Mouse (Mus musculus): ENCODE results near the gene Pvr. TPM values are rescaled to one million over a fixed set of nuclear protein-coding genes. Genes with fewer than 3 reads are reported as not detected.

Gene Pvr
- total and polyA plus RNA-seq, 2 experiments, result 5.1 to 6.8 TPM

GRCm38 (mm10) chr7:19910421-19911291, 10.3 kb downstream of the Pvr start:
- 50% methylated on average over 21 of the region's 21 CpGs for whole genome bisulfite sequencing
- peaks cover 12% of the 10 kb centered on the region; the same call in 1 of the 2 replicates for H3K36me3 ChIP-seq (ENCODE audit: control insufficient read depth, insufficient read depth, low read length)
- DNase-seq (ENCODE audit: extremely low read depth, low read depth, low spot score), result peak; percentile 49

GRCm38 (mm10) chr7:19889881-19890280, 31.1 kb downstream of the Pvr start:
- DNase-seq (ENCODE audit: extremely low read depth, low read depth, low spot score), result peak; percentile 38
- WGBS, result 58% methylated on average over 8 of the region's 8 CpGs
- no peaks in the 10 kb centered on the region for H3K27me3 ChIP-seq (ENCODE audit: control insufficient read depth, insufficient read depth, low read length)
- TF ChIP-seq CTCF (IDR thresholded peaks at IDR 0.05; ENCODE audit: low read depth, low read length) (peak; percentile 91), POLR2A (IDR thresholded peaks at IDR 0.05; ENCODE audit: extremely low read depth, insufficient read depth, low read length) (no peak)
- H3K9ac ChIP-seq (ENCODE audit: low read depth, low read length), result no peak overlapping the region
- H3K36me3 ChIP-seq (ENCODE audit: control insufficient read depth, insufficient read depth, low read length), result no peaks in the 10 kb centered on the region
- no peak overlapping the region for H3K4me3 ChIP-seq (ENCODE audit: insufficient read depth, low read depth, low read length)
- H3K4me1 ChIP-seq (ENCODE audit: control insufficient read depth, insufficient read depth, low read length), result no peaks in the 10 kb centered on the region
- H3K27ac ChIP-seq (replicated peaks; ENCODE audit: insufficient read depth, low read depth, low read length), result no peak overlapping the region
- H3K79me2 ChIP-seq (ENCODE audit: control insufficient read depth, insufficient read depth, low read length), result no peaks in the 10 kb centered on the region

More at GRCm38 (mm10) chr7:19910421-19911291, 10.3 kb downstream of the Pvr start:
- H3K4me1 ChIP-seq (ENCODE audit: control insufficient read depth, insufficient read depth, low read length), result no peaks in the 10 kb centered on the region
- H3K79me2 ChIP-seq (ENCODE audit: control insufficient read depth, insufficient read depth, low read length), result no peaks in the 10 kb centered on the region
- no peak overlapping the region for H3K4me3 ChIP-seq (ENCODE audit: insufficient read depth, low read depth, low read length)
- TF ChIP-seq CTCF (IDR thresholded peaks at IDR 0.05; ENCODE audit: low read depth, low read length) (peak; percentile 95), POLR2A (IDR thresholded peaks at IDR 0.05; ENCODE audit: extremely low read depth, insufficient read depth, low read length) (no peak)
- no peak overlapping the region for H3K27ac ChIP-seq (replicated peaks; ENCODE audit: insufficient read depth, low read depth, low read length)
- no peak overlapping the region for H3K9ac ChIP-seq (ENCODE audit: low read depth, low read length)
- H3K27me3 ChIP-seq (ENCODE audit: control insufficient read depth, insufficient read depth, low read length), result no peaks in the 10 kb centered on the region

- no peak for TF ChIP-seq POLR2A (IDR thresholded peaks at IDR 0.05; ENCODE audit: extremely low read depth, insufficient read depth, low read length)
- TF ChIP-seq CTCF (IDR thresholded peaks at IDR 0.05; ENCODE audit: low read depth, low read length), result no peak
- no peaks in the 10 kb centered on the region for H3K4me1 ChIP-seq (ENCODE audit: control insufficient read depth, insufficient read depth, low read length)
- DNase-seq (ENCODE audit: extremely low read depth, low read depth, low spot score), result no peak
- no peak within 1 kb of the TSS for H3K27ac ChIP-seq (replicated peaks; ENCODE audit: insufficient read depth, low read depth, low read length)
- H3K79me2 ChIP-seq (ENCODE audit: control insufficient read depth, insufficient read depth, low read length), result no peaks in the 10 kb centered on the region
- H3K9ac ChIP-seq (ENCODE audit: low read depth, low read length), result no peak within 1 kb of the TSS
- H3K36me3 ChIP-seq (ENCODE audit: control insufficient read depth, insufficient read depth, low read length), result no peaks in the 10 kb centered on the region
- WGBS, result 65% methylated on average over 7 of the region's 7 CpGs
- no peaks in the 10 kb centered on the region for H3K27me3 ChIP-seq (ENCODE audit: control insufficient read depth, insufficient read depth, low read length)
- no peak within 1 kb of the TSS for H3K4me3 ChIP-seq (ENCODE audit: insufficient read depth, low read depth, low read length)
Measured at GRCm38 (mm10) chr7:19887849-19888248, 33.1 kb downstream of the Pvr start, which contains the start of gene Ceacam19. Gene Ceacam19 (minus strand): TSS chr7:19887965.

GRCm38 (mm10) chr7:19880754-19881153, 40.2 kb downstream of the Pvr start:
- Histone ChIP-seq H3K4me1 (ENCODE audit: control insufficient read depth, insufficient read depth, low read length) (peaks cover 4% of the 10 kb centered on the region), H3K9ac (ENCODE audit: low read depth, low read length) (no peak overlapping the region), H3K79me2 (ENCODE audit: control insufficient read depth, insufficient read depth, low read length) (no peaks in the 10 kb centered on the region), H3K36me3 (ENCODE audit: control insufficient read depth, insufficient read depth, low read length) (no peaks in the 10 kb centered on the region), H3K4me3 (ENCODE audit: insufficient read depth, low read depth, low read length) (no peak overlapping the region), H3K27ac (replicated peaks; ENCODE audit: insufficient read depth, low read depth, low read length) (no peak overlapping the region), H3K27me3 (ENCODE audit: control insufficient read depth, insufficient read depth, low read length) (no peaks in the 10 kb centered on the region)
- 77% methylated on average over 8 of the region's 8 CpGs for WGBS
- peak; percentile 12; the same call in 1 of the 2 replicates for TF ChIP-seq CTCF (IDR thresholded peaks at IDR 0.05; ENCODE audit: low read depth, low read length)
- no peak for TF ChIP-seq POLR2A (IDR thresholded peaks at IDR 0.05; ENCODE audit: extremely low read depth, insufficient read depth, low read length)
- DNase-seq (ENCODE audit: extremely low read depth, low read depth, low spot score), result no peak

DNA sequence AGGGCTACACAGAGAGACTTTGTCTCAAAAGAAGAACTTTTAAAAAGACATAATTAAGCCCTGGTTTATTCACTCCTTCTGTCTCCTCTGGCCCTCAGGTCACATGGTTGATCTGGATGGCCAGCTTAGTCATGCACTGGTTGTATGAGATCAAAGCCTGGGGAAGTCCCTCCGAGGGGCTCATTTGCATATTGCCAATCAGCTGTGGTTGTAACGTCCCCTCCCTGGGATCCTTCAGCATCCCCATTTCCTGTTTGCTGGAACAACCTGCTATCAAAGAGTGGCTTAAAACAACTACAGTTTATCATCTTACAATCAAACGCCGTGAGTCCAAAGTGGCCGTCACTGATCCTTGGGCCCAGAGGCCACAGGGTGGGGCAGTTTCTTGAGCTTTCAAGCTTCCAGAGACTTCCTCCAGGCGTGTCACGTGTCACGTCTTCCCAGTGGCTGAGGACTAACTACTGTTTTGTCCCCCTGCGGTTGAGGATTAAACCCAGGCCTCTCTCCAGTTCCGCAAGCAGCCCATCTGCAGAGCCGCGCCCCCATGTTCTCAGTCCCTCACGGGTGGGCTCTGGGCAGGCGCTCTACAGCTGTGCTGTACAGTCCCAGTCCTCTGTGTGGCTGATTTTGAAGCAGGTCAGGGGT, 44.1 kb downstream of the Pvr start:
- Histone ChIP-seq H3K4me1 (ENCODE audit: control insufficient read depth, insufficient read depth, low read length) (peaks cover 4% of the 10 kb centered on the region), H3K9ac (ENCODE audit: low read depth, low read length) (no peak overlapping the region), H3K4me3 (ENCODE audit: insufficient read depth, low read depth, low read length) (no peak overlapping the region), H3K79me2 (ENCODE audit: control insufficient read depth, insufficient read depth, low read length) (no peaks in the 10 kb centered on the region), H3K36me3 (ENCODE audit: control insufficient read depth, insufficient read depth, low read length) (no peaks in the 10 kb centered on the region), H3K27ac (replicated peaks; ENCODE audit: insufficient read depth, low read depth, low read length) (no peak overlapping the region), H3K27me3 (ENCODE audit: control insufficient read depth, insufficient read depth, low read length) (no peaks in the 10 kb centered on the region)
- TF ChIP-seq CTCF (IDR thresholded peaks at IDR 0.05; ENCODE audit: low read depth, low read length), result no peak
- no peak for TF ChIP-seq POLR2A (IDR thresholded peaks at IDR 0.05; ENCODE audit: extremely low read depth, insufficient read depth, low read length)
- DNase-seq (ENCODE audit: extremely low read depth, low read depth, low spot score), result peak; percentile 14
- 66% methylated on average over 14 of the region's 14 CpGs for WGBS
